9 mouse cellular contexts compared by ENCODE assay signal in the genomic region with DNA sequence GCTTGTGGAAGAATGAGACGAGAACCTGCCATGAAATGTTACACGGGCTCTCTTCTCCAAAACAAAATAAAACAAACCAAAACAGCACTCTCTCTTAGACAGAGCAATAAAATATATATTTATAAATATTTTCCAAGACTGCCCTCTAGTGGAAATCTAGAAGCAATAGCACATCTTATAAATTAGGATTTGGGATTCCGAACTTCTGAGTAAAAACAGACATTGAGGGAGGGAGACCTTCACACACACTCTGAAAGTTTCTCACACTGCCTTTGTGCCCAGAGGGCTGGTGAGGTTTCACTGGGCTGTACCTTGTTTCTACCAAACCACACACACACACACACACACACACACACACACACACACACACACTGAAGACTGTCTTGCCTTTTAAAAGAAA.
DNase-seq lines count a peak whose midpoint lies in the region; ATAC-seq lines count a peak whose summit lies in the region.
"Had no signal": no experiment of that assay in that cellular context is flagged by ENCODE, and none has a peak within 500 bp of the region (broad histone marks: within the 10 kb centered on the region; RNA-seq: fewer than 3 reads in every experiment).

No protein-coding gene starts in this region.

- H3K27me3 ChIP-seq in heart, embryonic 11.5 days (ENCODE audit: control insufficient read depth, insufficient read depth, low read length) = no peaks in the 10 kb centered on the region
- H3K27me3 ChIP-seq in limb, embryonic 13.5 days = no peaks in the 10 kb centered on the region
- H3K27me3 ChIP-seq: liver, embryonic 15.5 days had no signal

- H3K9ac ChIP-seq in heart, embryonic 11.5 days (ENCODE audit: low read depth, low read length) = no peak overlapping the region
- H3K9ac ChIP-seq in limb, embryonic 13.5 days = no peak overlapping the region
- H3K9ac ChIP-seq: liver, embryonic 15.5 days had no signal

- H3K9me3 ChIP-seq in heart, embryonic 11.5 days (replicated peaks; ENCODE audit: control insufficient read depth, low read length) = no peaks in the 10 kb centered on the region
- H3K9me3 ChIP-seq in limb, embryonic 13.5 days = no peaks in the 10 kb centered on the region
- H3K9me3 ChIP-seq: liver, embryonic 15.5 days had no signal

- DNase-seq in heart, postnatal 25 days (ENCODE audit: low spot score) = no peak
- DNase-seq in 3T3-L1 (ENCODE audit: low read depth, low spot score) = peak; percentile 80
- peak; percentile 62 for DNase-seq in fibroblast of lung, adult 2 months (ENCODE audit: low read depth)
- no peak for DNase-seq in thymus, postnatal 4 days
- DNase-seq in gastrocnemius, postnatal 36 days = no peak
- no peak for DNase-seq in adrenal gland, postnatal 10 days

- 25% methylated on average over 3 of the region's 3 CpGs for WGBS in heart, embryonic 11.5 days (ENCODE audit: insufficient replicate concordance)
- WGBS in limb, embryonic 13.5 days = 4% methylated on average over 3 of the region's 3 CpGs

- H3K36me3 ChIP-seq in heart, embryonic 11.5 days (ENCODE audit: control insufficient read depth, insufficient read depth, low read length) = no peaks in the 10 kb centered on the region
- H3K36me3 ChIP-seq in limb, embryonic 13.5 days = no peaks in the 10 kb centered on the region
- H3K36me3 ChIP-seq: liver, embryonic 15.5 days had no signal

- 0 out of 2 replicates have a peak, but pooled peaks have one; percentile 20 for ATAC-seq in heart, embryonic 11.5 days (replicated peaks; ENCODE audit: insufficient number of reproducible peaks, low FRiP score, low TSS enrichment)
- peak; percentile 64 for ATAC-seq in limb, embryonic 13.5 days (ENCODE audit: low FRiP score, low read depth)

- H3K27ac ChIP-seq in heart, embryonic 11.5 days (ENCODE audit: low read depth, low read length) = peak overlapping the region; percentile 93
- peak overlapping the region; percentile 93 for H3K27ac ChIP-seq in limb, embryonic 13.5 days

- peaks cover 15% of the 10 kb centered on the region for H3K4me1 ChIP-seq in heart, embryonic 11.5 days (ENCODE audit: control insufficient read depth, insufficient read depth, low read length)
- peaks cover 44% of the 10 kb centered on the region for H3K4me1 ChIP-seq in limb, embryonic 13.5 days

- no peak overlapping the region for H3K4me2 ChIP-seq in heart, embryonic 11.5 days
- peak overlapping the region; percentile 34; the same call in 1 of the 2 replicates for H3K4me2 ChIP-seq in limb, embryonic 13.5 days (replicated peaks)
- H3K4me2 ChIP-seq: liver, embryonic 15.5 days had no signal

- intact Hi-C loops in heart, postnatal 25 days (cut with DNase I) = loop anchor here (5.0 kb wide), 2 partner anchors 90 to 505 kb away; no protein-coding TSS in a partner anchor
- intact Hi-C loops in gastrocnemius, postnatal 36 days (cut with DNase I) = loop anchor here (5.0 kb wide), 2 partner anchors 500 to 680 kb away; no protein-coding TSS in a partner anchor

- no peak overlapping the region for H3K4me3 ChIP-seq in heart, embryonic 11.5 days (ENCODE audit: low read depth, low read length)
- no peak overlapping the region for H3K4me3 ChIP-seq in limb, embryonic 13.5 days
- H3K4me3 ChIP-seq: liver, embryonic 15.5 days had no signal

Comparison
In these comparisons a context has a peak if more than half of its experiments do, and no peak if none do; other contexts are left out.
1. DNase-seq: peak in 3T3-L1 (single experiment) and fibroblast of lung, adult 2 months (single experiment); none in heart, postnatal 25 days (single experiment), thymus, postnatal 4 days (single experiment), gastrocnemius, postnatal 36 days (0 of 2) and adrenal gland, postnatal 10 days (single experiment).